Mouse (Mus musculus) MEL (cell line): ENCODE measurements around the gene Ppan. TPM values are rescaled to one million over a fixed set of nuclear protein-coding genes. Genes with fewer than 3 reads are reported as not detected.

Source experiments
- DNase-seq: peaks from one replicate; pipeline ENCODE4 v3.0.0; 2011; ENCODE audit warnings: low read depth, low spot score
- H3K27ac ChIP-seq: 2 replicates; pipeline ENCODE4 v1.5.1; 2012; ENCODE audit warnings: low read depth, mild to moderate bottlenecking, control low read depth, low read length, moderate library complexity; ENCODE audit not compliant: control insufficient read depth
- H3K27me3 ChIP-seq, 2 experiments: fragments of 150-350 bp in 1 of 2; sonication (generic) in 1 of 2; 2 replicates each; pipeline ENCODE4 v1.6.1; 2012; ENCODE audit warnings: low read length in 2 of 2, mild to moderate bottlenecking in 2 of 2, improper control_type of control experiment in 1 of 2, moderate library complexity in 1 of 2; ENCODE audit not compliant: insufficient read depth in 2 of 2, control insufficient read depth in 1 of 2
- H3K36me3 ChIP-seq, 2 experiments: 2 replicates each; pipeline ENCODE4 v1.6.1; 2012 to 2014; ENCODE audit warnings: low read length in 2 of 2, improper control_type of control experiment in 1 of 2, inconsistent platforms in 1 of 2, mild to moderate bottlenecking in 1 of 2; ENCODE audit not compliant: insufficient read depth in 2 of 2, control insufficient read depth in 1 of 2
- H3K4me1 ChIP-seq, 2 experiments: fragments of 150-350 bp in 1 of 2; sonication (generic) in 1 of 2; 2 replicates each; pipeline ENCODE4 v1.6.1; 2012; ENCODE audit warnings: low read length in 2 of 2, improper control_type of control experiment in 1 of 2, mild to moderate bottlenecking in 1 of 2; ENCODE audit not compliant: insufficient read depth in 2 of 2, control insufficient read depth in 1 of 2
- H3K4me3 ChIP-seq, 2 experiments: fragments of 150-350 bp in 1 of 2; sonication (generic) in 1 of 2; 2 replicates each; pipeline ENCODE4 v1.5.1; 2012; ENCODE audit warnings: low read depth in 2 of 2, low read length in 2 of 2, mild to moderate bottlenecking in 2 of 2, moderate library complexity in 2 of 2, control low read depth in 1 of 2, improper control_type of control experiment in 1 of 2; ENCODE audit not compliant: control insufficient read depth in 1 of 2, insufficient read depth in 1 of 2
- H3K79me2 ChIP-seq: 2 replicates; pipeline ENCODE4 v1.6.1; 2012; ENCODE audit warnings: mild to moderate bottlenecking, low read length, moderate library complexity; ENCODE audit not compliant: control insufficient read depth, poor library complexity, insufficient read depth
- H3K9ac ChIP-seq: 2 replicates; pipeline ENCODE4 v1.6.1; 2012; ENCODE audit warnings: low read depth, mild to moderate bottlenecking, control low read depth, low read length, moderate library complexity; ENCODE audit not compliant: control insufficient read depth, poor library complexity, severe bottlenecking
- H3K9me3 ChIP-seq: fragments of 150-350 bp; sonication (generic); replicated peaks from 2 replicates; pipeline ENCODE4 v1.6.1; 2012; ENCODE audit warnings: mild to moderate bottlenecking, low read length, improper control_type of control experiment, moderate library complexity; ENCODE audit not compliant: insufficient read depth
- E2F4 ChIP-seq: IDR thresholded peaks from 2 replicates; pipeline ENCODE4 v1.6.1; 2011; ENCODE audit warnings: low read depth, low read length, improper control_type of control experiment, borderline replicate concordance
- KAT2A ChIP-seq: conservative IDR thresholded peaks from 2 replicates; pipeline ENCODE4 v1.6.1; 2012; ENCODE audit warnings: low read depth, low read length, improper control_type of control experiment, inconsistent platforms
- MAX ChIP-seq: IDR thresholded peaks from 2 replicates; pipeline ENCODE4 v1.6.1; 2011; ENCODE audit warnings: low read length, improper control_type of control experiment
- MXI1 ChIP-seq: IDR thresholded peaks from 2 replicates; pipeline ENCODE4 v1.6.1; 2011; ENCODE audit warnings: mild to moderate bottlenecking, low read depth, low read length, improper control_type of control experiment
- MYB ChIP-seq: IDR thresholded peaks from 2 replicates; pipeline ENCODE4 v1.6.1; 2011; ENCODE audit warnings: mild to moderate bottlenecking, low read depth, low read length, improper control_type of control experiment
- MYC ChIP-seq: IDR thresholded peaks from 2 replicates; pipeline ENCODE4 v1.6.1; 2011; ENCODE audit warnings: low read depth, mild to moderate bottlenecking, low read length, improper control_type of control experiment, moderate library complexity
- NELFE ChIP-seq: IDR thresholded peaks from 2 replicates; pipeline ENCODE4 v1.6.1; 2011; ENCODE audit warnings: low read depth, low read length, improper control_type of control experiment
- POLR2AphosphoS2 ChIP-seq: IDR thresholded peaks from 2 replicates; pipeline ENCODE4 v1.6.1; 2011; ENCODE audit warnings: low read length, improper control_type of control experiment
- POLR2AphosphoS5 ChIP-seq: IDR thresholded peaks from 2 replicates; pipeline ENCODE4 v1.6.1; 2012; ENCODE audit warnings: low read depth, borderline replicate concordance, mild to moderate bottlenecking, inconsistent platforms, low read length, moderate library complexity, mixed read lengths
- RAD21 ChIP-seq: IDR thresholded peaks from 2 replicates; pipeline ENCODE4 v1.6.1; 2011; ENCODE audit warnings: mild to moderate bottlenecking, low read depth, low read length, improper control_type of control experiment
- TBP ChIP-seq: IDR thresholded peaks from 2 replicates; pipeline ENCODE4 v1.8.0; 2011; ENCODE audit warnings: low read depth, low read length, improper control_type of control experiment
- USF1 ChIP-seq: IDR thresholded peaks from 2 replicates; pipeline ENCODE4 v1.6.1; 2014; ENCODE audit warnings: low read depth, mild to moderate bottlenecking, inconsistent platforms, low read length, improper control_type of control experiment, moderate library complexity
- polyA plus RNA-seq, 2 experiments: library from polyadenylated mRNA; stranded (reverse) in 1 of 2; unstranded in 1 of 2; fragments of >175 nt in 1 of 2; fragments of >200 nt in 1 of 2; gene quantifications; 2 replicates each; pipeline versions ENCODE4 v1.2.1 to v1.2.4; 2012; ENCODE audit warnings: low replicate concordance in 2 of 2, low read depth in 1 of 2; ENCODE audit not compliant: insufficient read length in 2 of 2, insufficient read depth in 1 of 2, missing spikeins in 1 of 2
- total RNA-seq: library from RNA; depleted of rRNA; stranded (reverse); fragments of 300-350 nt; gene quantifications from 2 replicates; pipeline ENCODE4 v1.2.3, GENCODE M21; 2012

The Ppan gene
- total and polyA plus RNA-seq, 3 experiments = 251 to 953 (median 763) TPM

DNA sequence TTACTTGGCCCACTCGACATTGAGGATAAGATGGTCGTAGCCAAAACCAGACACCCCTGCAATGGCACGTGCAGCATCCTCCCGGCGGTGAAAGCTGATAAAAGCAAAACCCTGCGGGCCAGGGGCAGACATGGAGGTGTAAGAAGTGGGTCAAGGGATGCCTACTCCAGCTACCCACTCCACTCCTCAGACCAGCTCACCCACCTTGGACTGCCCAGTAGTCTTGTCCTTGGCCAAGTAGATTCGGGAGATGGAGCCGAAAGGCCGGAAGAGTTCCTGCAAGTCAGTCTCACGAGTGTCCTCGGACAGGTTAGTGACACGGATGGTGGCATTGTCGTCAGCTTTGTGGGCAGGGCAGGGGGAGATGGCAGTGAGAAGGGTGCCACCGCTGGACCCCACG lies 6.7 kb downstream of the Ppan start (continued):
- no peak for TF ChIP-seq KAT2A

DNA sequence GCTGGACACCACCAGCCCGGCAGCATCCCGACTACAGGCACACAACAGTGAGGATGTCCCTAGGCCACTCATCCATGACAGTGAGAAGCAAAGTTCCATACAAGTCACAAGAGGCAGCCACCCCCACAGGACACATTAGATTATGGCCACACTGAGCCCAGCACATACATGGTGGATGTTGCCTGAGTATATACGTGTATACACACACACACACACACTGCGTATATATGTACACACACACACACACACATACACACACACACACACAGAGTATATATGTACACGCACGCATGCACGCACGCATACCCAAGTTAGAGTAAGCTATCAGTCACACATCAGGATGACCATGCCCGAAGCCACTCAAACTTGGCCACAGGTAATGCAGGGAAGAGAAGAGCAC lies 7.4 kb downstream of the Ppan start:
- no peak for DNase-seq
- Histone ChIP-seq H3K4me1 (peaks cover 0 to 37% of the 10 kb centered on the region in 2 experiments; a peak in 3 of 4 replicates), H3K79me2 (peaks cover 44% of the 10 kb centered on the region), H3K9me3 (no peaks in the 10 kb centered on the region), H3K27me3 (no peaks in the 10 kb centered on the region)
- TF ChIP-seq POLR2AphosphoS5 (peak; percentile 98; the same call in 1 of the 2 replicates), TBP (no peak)
- TF ChIP-seq, all 39 proteins: peak for 1
- H3K36me3 ChIP-seq = peaks cover 9 to 40% of the 10 kb centered on the region in 2 experiments
- no peak overlapping the region for H3K9ac ChIP-seq
- no peak overlapping the region for H3K27ac ChIP-seq
- no peak overlapping the region for H3K4me3 ChIP-seq

DNA sequence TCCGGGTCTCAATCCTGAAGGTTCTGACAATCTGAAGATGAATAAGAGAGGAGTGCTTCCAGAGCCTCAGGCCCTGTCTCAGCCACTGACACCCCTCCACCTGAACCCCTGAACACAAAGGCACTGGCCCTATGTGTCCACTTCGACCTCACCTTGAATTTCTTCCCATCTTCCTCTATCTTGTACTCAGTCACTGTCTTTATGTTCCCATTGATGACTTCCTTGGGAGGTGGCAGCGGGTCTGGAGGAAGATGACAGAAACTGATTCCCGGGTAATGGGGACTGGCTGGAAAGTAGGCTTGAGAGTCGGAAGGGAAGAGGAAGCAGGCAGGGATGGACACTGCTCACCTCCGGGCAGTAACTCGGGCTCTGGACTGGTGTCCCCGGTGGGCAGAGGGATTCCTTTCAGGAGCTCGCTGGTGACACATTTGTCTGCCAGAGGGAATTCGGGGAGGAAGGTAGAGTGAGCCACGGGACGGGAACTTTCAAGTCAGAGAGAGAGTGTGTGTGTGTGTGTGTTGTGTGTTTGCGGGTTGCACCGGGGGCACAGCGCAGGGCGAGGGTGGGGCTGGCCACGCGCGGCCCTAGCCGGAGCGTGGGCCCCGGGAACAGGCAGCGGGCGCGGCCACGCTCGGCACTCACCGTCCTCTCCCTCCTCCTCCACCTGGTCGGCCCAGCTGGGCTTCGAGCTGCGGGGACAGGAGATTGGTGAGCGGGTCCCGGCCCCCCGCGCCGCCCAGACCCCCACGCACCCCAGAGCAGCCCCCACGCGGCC lies 9.9 kb downstream of the Ppan start:
- peaks cover 2 to 31% of the 10 kb centered on the region in 2 experiments for H3K36me3 ChIP-seq
- DNase-seq = peak; percentile 72
- peak overlapping the region; percentile 71 to 82 for H3K4me3 ChIP-seq
- H3K27ac ChIP-seq = peak overlapping the region; percentile 32
- peaks cover 34% of the 10 kb centered on the region for H3K79me2 ChIP-seq
- H3K9me3 ChIP-seq = no peaks in the 10 kb centered on the region
- H3K4me1 ChIP-seq = peaks cover 6 to 25% of the 10 kb centered on the region in 2 experiments
- H3K27me3 ChIP-seq = no peaks in the 10 kb centered on the region
- TF ChIP-seq NELFE = no peak
- TF ChIP-seq MYB = no peak
- TF ChIP-seq MYC = no peak
- no peak for TF ChIP-seq POLR2AphosphoS2
- no peak for TF ChIP-seq USF1
- no peak for TF ChIP-seq KAT2A
- no peak for TF ChIP-seq E2F4
- TF ChIP-seq MXI1 = no peak
- TF ChIP-seq MAX = no peak
- TF ChIP-seq RAD21 = no peak
- peak overlapping the region; percentile 81 for H3K9ac ChIP-seq
